Mouse (Mus musculus) left cerebral cortex, adult 2 months (tissue): ENCODE measurements around the gene Fgf15. TPM values are rescaled to one million over a fixed set of nuclear protein-coding genes. Genes with fewer than 3 reads are reported as not detected.

Experiments
- DNase-seq, 2 experiments: peaks; one replicate each; pipeline ENCODE4 v3.0.0; 2021 to 2022; ENCODE audit warnings: low spot score in 2 of 2, mixed read lengths in 1 of 2; ENCODE audit errors: extremely low spot score in 1 of 2
- H3K27ac ChIP-seq: fragments of 200-600 bp; 2 replicates; pipeline ENCODE4 v1.8.1; 2022
- H3K4me3 ChIP-seq: fragments of 200-600 bp; 2 replicates; pipeline ENCODE4 v1.8.1; 2022
- CTCF ChIP-seq: fragments of 200-600 bp; IDR thresholded peaks from 2 replicates; pipeline ENCODE4 v1.8.1; 2022; ENCODE audit warnings: antibody characterized with exemption, mild to moderate bottlenecking, moderate library complexity
- intact Hi-C: fragments of 180-260 bp; cut with DNase I; formaldehyde crosslinking; loops from one replicate; pipeline ENCODE4 v1.15.1; 2025
- total RNA-seq, 2 experiments: library from RNA; stranded (reverse); gene quantifications; 2 replicates each; pipeline ENCODE4 v1.2.3; 2021

Fgf15 gene
- total RNA-seq, 2 experiments from 2014 or later, result not detected

- intact Hi-C loops, result no loop called here
- Histone ChIP-seq H3K27ac (no peak overlapping the region), H3K4me3 (no peak overlapping the region)
- TF ChIP-seq CTCF, result peak; percentile 62
- peak in 1 of 2 experiments; percentile 47 for DNase-seq
Measured at GRCm38 (mm10) chr7:144935563-144935962, 39.2 kb downstream of the Fgf15 start.

- no peak for DNase-seq
- intact Hi-C loops, result loop anchor here (2.0 kb wide), 1 partner anchor 260 kb away; no protein-coding TSS in a partner anchor
- H3K27ac ChIP-seq, result no peak overlapping the region
- no peak overlapping the region for H3K4me3 ChIP-seq
- TF ChIP-seq CTCF, result no peak
Measured at GRCm38 (mm10) chr7:144936311-144936880, 40.1 kb downstream of the Fgf15 start.

GRCm38 (mm10) chr7:144937490-144937889 is 41.2 kb downstream of the Fgf15 start:
- peak; percentile 87 to 93 for DNase-seq
- intact Hi-C loops, result loop anchor here (1.0 to 2.0 kb wide), 2 partner anchors 259 to 306 kb away; no protein-coding TSS in a partner anchor
- Histone ChIP-seq H3K4me3 (peak overlapping the region; percentile 61), H3K27ac (peak overlapping the region; percentile 82)
- TF ChIP-seq CTCF, result peak; percentile 99

- H3K27ac ChIP-seq, result peak overlapping the region; percentile 82
Measured at GRCm38 (mm10) chr7:144937899-144938517, 41.7 kb downstream of the Fgf15 start.

GRCm38 (mm10) chr7:144938661-144939343 is 42.5 kb downstream of the Fgf15 start:
- no peak for TF ChIP-seq CTCF
- Histone ChIP-seq H3K4me3 (peak overlapping the region; percentile 61), H3K27ac (peak overlapping the region; percentile 82)
- intact Hi-C loops, result loop anchor here (2.0 kb wide), 1 partner anchor 176 kb away; no protein-coding TSS in a partner anchor
- DNase-seq, result peak in 1 of 2 experiments; percentile 19

More at GRCm38 (mm10) chr7:144937899-144938517, 41.7 kb downstream of the Fgf15 start:
- no peak for TF ChIP-seq CTCF
- intact Hi-C loops, result loop anchor here (1.0 to 2.0 kb wide), 3 partner anchors 177 to 305 kb away; no protein-coding TSS in a partner anchor
- DNase-seq, result no peak
- peak overlapping the region; percentile 61 for H3K4me3 ChIP-seq

- DNase-seq, result peak; percentile 67 to 72
- no peak; the same call in 1 of the 2 replicates for TF ChIP-seq CTCF
- intact Hi-C loops, result loop anchor here (2.0 to 5.0 kb wide), 2 partner anchors 88 to 175 kb away; no protein-coding TSS in a partner anchor
- peak within 1 kb of the TSS; percentile 61 for H3K4me3 ChIP-seq
- H3K27ac ChIP-seq, result peak within 1 kb of the TSS; percentile 82
Measured at GRCm38 (mm10) chr7:144939344-144940002, 43.1 kb downstream of the Fgf15 start, which contains the start of gene Ccnd1. Gene Ccnd1, minus strand, starts transcription at chr7:144939925.

- Histone ChIP-seq H3K4me3 (peak overlapping the region; percentile 61), H3K27ac (no peak overlapping the region)
- no peak for DNase-seq
- no peak for TF ChIP-seq CTCF
- intact Hi-C loops, result loop anchor here (5.0 kb wide), 1 partner anchor 87 kb away; no protein-coding TSS in a partner anchor
Measured at GRCm38 (mm10) chr7:144940003-144940571, 43.8 kb downstream of the Fgf15 start.

GRCm38 (mm10) chr7:144940585-144940984 is 44.3 kb downstream of the Fgf15 start:
- Histone ChIP-seq H3K27ac (no peak overlapping the region), H3K4me3 (peak overlapping the region; percentile 61; the same call in 1 of the 2 replicates)
- DNase-seq, result no peak
- no peak for TF ChIP-seq CTCF
- intact Hi-C loops, result loop anchor here (5.0 kb wide), 1 partner anchor 87 kb away; no protein-coding TSS in a partner anchor

- peak overlapping the region; percentile 47 for H3K4me3 ChIP-seq
- intact Hi-C loops, result loop anchor here (5.0 kb wide), 1 partner anchor 86 kb away; no protein-coding TSS in a partner anchor
Measured at GRCm38 (mm10) chr7:144941242-144941831, 45.0 kb downstream of the Fgf15 start.

GRCm38 (mm10) chr7:144942071-144942743 is 45.9 kb downstream of the Fgf15 start:
- no peak for DNase-seq
- Histone ChIP-seq H3K4me3 (peak overlapping the region; percentile 47), H3K27ac (no peak overlapping the region)
- intact Hi-C loops, result loop anchor here (5.0 kb wide), 1 partner anchor 85 kb away; no protein-coding TSS in a partner anchor
- no peak for TF ChIP-seq CTCF

More at GRCm38 (mm10) chr7:144941242-144941831, 45.0 kb downstream of the Fgf15 start:
- TF ChIP-seq CTCF, result no peak
- no peak overlapping the region for H3K27ac ChIP-seq
- peak; percentile 58 to 67 for DNase-seq
